Mouse (Mus musculus): ENCODE data around the gene Slc5a4b.

DNA sequence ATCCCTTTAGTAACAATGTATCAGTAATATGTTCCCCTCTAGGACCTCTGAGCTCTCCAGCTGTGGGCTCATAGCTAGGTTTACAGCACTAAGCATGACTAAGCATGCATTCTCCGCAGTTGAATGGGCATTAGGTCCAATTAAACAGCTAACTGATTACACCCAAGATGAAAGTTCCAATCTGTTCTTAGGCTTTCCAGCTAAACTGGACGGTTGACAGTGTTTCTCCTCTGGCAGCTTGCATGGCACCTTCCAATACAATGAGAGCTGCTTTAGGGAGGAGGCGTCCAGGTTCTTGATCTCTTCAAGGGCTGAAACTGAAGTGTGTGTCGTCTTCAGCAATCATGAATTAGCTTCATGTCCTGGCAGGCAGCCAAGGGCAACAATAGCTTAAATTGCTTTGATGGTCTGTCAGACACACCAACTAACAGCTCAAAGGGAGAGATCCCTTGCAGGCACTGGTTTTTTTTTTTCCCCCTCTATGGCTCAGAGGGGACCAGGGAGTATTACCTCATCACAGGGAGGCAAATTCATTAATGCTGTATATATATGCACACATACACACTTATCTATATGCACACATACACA is 9.5 kb upstream of the Slc5a4b start:
- TF ChIP-seq CTCF (conservative IDR thresholded peaks at IDR 0.05; ENCODE audit: low read length) (no peak), POU5F1 (IDR thresholded peaks at IDR 0.05; ENCODE audit: borderline replicate concordance, low read length) (no peak), NANOG (IDR thresholded peaks at IDR 0.05; ENCODE audit: borderline replicate concordance, low read length) (no peak)

Data from E14TG2a.4 (cell line).